Mouse (Mus musculus): ENCODE measurements around the gene Ak5.

GRCm38 (mm10) chr3:152470347-152470746, 197.8 kb downstream of the Ak5 start:
- no peak for TF ChIP-seq CTCF (IDR thresholded peaks at IDR 0.05; ENCODE audit: control insufficient read depth, insufficient read depth, insufficient read length)
- no peak for TF ChIP-seq MYOG (IDR thresholded peaks at IDR 0.05; ENCODE audit: control insufficient read depth, extremely low read depth, insufficient read length)
- TF ChIP-seq MAX (IDR thresholded peaks at IDR 0.05): peak; percentile 28
- no peak for TF ChIP-seq FOSL1 (IDR thresholded peaks at IDR 0.05; ENCODE audit: insufficient read depth, low read length, poor library complexity, severe bottlenecking)
- no peak for TF ChIP-seq MYOD1 (IDR thresholded peaks at IDR 0.05; ENCODE audit: control insufficient read depth, insufficient read length, low read depth)
